Mouse (Mus musculus) c-Kit-positive CD71-negative TER-119-negative erythroid progenitor cells, embryonic 14.5 days (primary cell): ENCODE data around the gene Slc25a42.

Experiments
- DNase-seq: peaks from one replicate; pipeline ENCODE4 v3.0.0-alpha.2; 2013; ENCODE audit warnings: low read depth

Slc25a42 gene

DNA sequence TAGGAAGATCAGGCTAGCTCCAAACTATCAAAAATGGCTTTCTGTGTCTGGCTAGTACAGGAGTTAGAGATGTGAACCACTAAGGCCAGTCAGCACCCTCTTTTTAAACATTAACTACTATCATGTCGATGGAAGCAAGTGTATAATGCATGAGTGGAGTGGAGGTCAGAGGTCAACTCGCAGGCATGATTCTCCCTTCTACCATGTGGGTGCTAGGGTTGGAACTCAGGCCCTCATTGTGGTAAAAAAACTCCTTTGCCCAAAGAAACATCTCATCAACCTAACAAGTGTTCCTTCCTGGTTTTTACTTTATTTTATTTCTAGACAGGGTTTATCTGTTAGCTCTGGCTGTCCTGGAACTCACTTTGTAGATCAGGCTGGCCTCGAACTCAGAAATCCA lies 41.4 kb downstream of the Slc25a42 start:
- no peak for DNase-seq

DNA sequence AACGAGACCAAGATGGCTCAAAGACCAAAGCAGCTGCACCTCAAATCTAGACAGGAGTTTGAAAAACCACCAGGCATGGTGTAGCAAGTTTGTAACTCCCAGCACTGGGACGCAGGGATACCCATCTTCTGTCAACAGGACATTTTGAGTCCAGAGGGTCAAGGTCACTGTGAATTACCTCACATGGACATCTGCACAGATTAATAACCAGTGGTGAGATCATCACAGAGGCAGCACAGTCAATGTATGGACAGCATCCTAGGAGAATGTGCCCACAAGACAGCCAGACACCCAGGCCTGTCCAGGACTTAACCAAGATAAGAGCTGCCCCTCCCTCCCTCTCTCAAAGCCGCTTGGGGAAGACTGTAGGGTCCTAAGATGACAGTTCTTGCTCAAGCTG lies 42.0 kb downstream of the Slc25a42 start:
- no peak for DNase-seq

DNA sequence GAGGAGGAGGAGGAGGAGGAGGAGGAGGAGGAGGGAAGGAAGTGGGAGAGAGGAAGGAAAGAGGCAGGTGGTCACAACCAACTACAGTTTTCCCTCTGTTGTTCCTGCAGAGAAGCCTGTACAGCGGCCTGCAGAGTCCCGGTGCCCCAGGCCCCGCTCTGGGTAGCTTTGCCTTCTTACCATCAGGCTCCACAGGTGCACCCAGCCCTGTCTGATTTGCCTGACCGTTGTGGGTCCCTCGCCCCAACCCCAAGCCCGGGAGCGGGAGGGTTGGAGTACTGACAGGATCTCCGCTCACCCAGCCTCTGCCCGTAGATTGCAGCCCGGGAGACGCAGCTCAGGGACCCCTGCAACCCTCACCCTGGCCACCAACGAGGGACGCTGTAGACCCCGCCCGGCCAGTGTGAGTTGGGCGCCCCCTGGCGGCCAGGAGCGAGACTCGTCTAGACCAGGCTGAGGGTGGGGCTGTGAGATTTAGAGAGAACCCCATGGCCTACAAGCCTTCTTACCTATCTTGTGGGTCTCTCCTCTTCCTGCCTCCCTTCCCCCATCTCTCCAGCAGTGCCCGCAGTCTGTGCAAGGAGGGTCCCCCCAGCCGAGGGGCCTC lies 45.5 kb downstream of the Slc25a42 start:
- DNase-seq: peak; percentile 58

DNA sequence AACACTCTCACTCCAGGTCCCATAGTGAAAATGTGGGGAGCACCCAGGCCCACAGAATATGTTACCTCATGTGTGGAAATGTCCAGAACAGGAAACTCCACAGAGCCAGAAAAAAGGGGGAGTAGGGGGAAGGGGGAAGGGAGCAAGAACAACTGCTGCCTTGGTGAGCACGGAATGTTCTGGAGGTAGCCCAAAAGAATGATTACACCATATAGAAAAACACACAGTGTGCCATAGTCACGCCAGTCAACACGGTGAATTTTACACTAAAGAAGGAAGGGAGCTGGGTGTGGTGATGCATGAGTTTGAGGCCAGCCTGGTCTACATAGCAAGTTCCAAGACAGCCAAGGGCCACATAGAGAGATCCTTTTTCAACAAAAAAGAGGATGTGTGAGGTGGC lies 48.8 kb downstream of the Slc25a42 start:
- DNase-seq: no peak

DNA sequence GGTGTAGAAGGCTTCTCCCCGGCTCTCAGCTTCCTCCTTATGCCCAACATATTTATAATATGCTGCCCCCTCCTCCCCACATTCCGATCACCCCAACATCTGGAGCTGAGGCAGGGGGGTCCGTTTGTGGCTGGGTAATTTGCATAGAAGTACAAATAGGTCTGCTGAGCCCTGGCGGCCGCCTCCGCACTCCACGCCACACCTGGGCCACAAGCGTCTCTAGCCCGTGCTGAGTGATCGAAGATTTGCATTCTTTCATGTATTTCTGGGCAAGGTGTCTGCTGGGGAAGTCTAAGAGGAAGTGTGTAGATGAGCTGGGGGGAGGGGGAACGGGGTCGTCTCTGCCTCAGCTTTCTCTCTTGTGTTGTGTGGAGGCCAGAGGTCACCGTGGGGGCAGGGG lies 52.1 kb downstream of the Slc25a42 start:
- DNase-seq: no peak

DNA sequence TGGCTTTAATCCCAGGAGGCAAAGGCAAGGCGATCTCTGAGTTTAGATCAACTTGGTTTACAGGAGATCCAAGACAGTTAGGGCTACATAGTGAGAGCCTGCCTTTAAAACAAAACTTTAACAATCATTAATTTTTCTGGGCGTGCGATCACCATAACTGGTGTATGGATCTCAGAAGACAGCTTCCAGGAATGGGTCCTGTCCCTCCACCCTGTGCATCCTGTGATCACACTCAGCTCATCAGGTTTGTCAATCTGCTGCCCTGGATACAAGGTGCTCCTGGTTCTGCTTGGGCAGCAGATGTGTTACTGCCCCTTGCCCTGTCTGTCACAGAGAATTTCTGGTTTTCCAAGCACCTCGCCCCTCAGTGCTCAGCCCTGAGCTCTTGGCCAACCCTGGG lies 52.9 kb downstream of the Slc25a42 start:
- DNase-seq: no peak

DNA sequence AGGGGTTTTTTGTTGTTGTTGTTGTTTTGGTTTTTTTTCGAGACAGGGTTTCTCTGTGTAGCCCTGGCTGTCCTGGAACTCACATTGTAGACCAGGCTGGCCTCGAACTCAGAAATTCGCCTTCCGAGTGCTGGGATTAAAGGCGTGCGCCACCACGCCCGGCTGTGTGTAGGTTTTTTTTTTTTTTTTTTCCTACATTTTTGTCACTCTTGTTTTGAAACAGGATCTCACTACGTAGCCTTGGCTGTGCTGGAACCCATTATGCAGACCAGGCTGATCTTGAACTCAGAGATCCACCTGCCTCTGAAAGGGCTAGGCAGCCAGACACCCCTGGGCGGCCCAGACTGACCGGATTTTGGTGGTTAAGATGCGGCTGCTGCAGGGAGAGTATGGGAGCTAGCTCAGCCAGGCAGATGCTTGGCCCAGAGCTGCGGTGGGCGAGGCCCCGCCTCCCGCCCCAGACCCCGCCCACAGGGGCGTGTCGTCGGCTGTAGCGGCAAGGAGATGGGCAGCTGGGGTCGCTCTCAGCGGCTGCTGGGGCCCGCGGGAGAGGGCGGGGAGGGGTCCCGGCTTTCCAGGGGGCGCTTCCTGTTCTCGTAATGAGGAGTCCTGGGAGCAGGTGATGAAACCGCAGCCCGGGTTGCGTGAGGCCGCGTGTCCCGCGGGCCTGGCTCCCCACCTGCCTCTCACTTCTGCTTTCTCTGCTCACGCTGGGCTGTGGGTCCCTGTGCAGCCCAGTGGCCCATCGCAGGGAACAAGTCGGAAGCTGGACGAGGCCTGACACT lies 53.8 kb downstream of the Slc25a42 start:
- peak; percentile 40 for DNase-seq

DNA sequence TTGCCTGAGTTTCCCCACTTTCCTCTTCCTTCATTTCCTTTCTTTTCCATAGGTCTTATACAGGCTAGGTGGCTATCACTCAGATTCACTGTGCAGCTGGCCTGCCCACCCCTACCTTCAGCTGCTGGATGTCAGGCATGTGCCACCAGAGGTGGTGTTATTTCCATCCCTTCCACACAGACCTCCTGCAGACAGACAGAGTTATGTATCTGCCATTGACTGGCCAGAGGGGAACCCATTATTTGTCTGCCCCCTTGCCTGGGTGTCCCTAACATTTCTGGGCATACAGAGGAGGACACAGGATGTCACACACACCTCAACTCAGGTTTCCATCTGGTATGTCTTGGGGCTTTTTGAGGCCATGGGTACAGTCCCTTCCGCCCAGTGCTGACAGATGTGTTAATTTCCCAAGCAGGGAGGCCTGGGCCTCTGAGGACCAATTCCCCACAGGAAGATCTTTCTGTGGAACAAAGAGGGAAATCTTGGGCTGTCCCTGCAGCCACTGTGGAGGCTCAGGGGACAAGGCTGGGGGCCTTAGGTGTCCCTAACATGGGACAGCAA lies 54.8 kb downstream of the Slc25a42 start:
- no peak for DNase-seq

DNA sequence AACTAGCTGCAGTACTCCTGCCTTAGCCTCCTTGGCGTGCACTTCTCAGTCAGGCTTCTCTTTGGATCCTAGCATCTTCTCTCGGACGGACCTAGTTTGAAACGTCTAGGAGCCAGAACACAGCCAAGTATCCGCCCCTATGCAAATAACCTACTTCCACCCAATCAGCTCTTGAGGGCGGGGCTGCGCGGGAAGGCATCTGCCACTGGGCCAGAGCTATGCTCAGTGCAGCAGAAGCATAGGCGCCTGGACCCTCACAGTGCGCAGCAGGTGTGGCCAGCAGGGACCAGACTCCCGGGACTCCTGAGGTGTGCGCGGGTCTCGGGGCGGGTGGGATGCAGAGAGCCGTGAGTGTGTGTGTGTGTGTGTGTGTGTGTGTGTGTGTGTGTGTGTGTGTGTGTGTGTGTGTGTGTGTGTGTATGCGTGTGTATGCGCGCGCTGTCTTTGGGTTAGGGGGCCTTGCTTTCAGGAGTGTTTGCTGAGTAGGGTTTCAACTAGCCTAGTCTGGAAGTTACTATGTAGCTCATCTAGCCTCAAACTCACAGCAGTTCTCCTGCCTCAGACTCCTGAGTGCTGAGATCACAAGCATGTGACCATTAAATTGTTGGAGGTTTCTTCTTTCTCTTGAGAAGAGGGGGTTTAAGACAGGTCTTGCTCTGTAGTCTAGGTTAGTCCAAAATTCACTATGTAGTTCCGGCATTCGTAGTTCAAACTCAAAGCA lies 59.4 kb downstream of the Slc25a42 start:
- peak; percentile 77 for DNase-seq

DNA sequence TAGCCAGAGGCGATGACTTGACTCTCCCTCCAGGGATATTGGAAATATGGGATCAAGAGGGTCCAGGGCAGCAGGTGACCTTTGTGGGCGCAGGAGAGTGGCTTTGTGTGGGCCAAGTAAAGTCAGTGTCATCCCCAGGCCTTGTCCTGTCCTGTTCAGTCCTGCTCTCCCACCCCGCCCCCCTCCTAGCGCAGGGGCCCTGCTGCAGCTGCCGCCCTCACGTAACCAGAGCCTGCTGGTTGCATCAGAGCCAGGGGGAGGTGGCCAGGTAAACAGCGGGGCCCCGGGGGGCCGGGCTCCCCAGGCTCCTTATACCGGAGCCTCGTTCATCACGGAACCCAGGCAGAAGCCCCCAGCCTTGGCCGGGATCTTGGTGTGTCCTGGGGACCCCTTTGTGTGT lies 61.9 kb downstream of the Slc25a42 start:
- DNase-seq: no peak

DNA sequence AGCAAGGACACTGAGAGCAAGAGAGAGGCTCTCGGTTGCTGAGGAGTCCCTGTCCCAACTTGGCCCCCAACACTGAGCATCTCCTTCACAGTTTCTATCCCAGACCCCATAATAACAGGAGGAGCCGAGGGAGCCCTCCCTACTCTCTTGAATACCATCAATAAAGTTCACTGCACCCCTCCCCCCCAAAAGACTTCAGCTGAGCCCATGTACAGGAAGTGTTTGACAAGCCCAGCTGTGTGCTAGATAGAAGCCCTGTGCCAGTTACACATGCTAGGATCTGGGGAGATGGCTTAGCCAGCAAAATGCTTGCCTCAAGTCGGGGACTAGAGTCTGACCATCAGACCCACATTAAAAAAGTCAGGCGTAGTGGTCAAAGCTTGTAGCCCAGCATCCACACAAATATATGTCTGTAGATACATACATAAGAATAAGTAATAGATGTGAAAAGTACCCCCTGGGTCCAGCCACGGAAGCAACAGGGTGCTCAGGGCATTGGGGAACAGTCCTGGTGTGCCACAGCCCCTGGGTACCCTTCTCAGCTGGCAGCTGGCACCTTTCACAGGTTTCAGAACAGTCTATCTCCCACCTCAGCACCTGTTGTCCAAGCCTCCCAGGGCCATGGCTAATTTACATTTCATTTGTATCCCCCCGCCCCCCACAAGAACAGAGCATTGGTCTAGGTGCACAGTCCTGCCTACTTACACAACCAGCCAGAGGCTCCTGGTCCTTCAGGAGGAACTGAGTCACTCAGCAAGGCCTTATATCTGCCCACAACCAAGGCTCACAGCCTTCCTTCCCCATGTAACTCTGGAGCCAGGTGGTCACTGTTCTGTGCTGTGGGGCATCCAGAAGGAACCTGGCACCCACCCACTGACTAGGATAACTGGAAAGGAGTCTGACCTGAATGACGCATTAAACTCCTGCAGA lies 64.2 kb downstream of the Slc25a42 start:
- no peak for DNase-seq

DNA sequence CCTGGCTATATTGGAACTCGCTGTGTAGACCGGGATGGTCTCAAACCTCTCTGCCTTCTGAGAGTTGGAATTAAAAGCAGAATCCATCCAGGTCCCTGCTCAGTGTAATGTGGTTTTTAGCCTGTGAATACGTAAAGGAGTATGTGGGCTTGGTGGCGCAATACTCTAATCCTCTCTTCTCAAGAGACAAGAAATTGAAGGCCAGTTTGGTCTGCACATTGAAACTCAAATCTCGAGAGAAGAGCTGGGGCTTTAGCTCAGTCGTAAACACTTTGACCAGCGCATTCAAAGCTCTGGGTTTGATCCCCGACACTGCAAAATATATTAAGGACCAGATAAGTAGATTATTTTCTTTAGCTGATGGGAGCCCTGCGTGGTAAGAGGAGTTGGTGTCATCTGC lies 72.1 kb downstream of the Slc25a42 start:
- no peak for DNase-seq

DNA sequence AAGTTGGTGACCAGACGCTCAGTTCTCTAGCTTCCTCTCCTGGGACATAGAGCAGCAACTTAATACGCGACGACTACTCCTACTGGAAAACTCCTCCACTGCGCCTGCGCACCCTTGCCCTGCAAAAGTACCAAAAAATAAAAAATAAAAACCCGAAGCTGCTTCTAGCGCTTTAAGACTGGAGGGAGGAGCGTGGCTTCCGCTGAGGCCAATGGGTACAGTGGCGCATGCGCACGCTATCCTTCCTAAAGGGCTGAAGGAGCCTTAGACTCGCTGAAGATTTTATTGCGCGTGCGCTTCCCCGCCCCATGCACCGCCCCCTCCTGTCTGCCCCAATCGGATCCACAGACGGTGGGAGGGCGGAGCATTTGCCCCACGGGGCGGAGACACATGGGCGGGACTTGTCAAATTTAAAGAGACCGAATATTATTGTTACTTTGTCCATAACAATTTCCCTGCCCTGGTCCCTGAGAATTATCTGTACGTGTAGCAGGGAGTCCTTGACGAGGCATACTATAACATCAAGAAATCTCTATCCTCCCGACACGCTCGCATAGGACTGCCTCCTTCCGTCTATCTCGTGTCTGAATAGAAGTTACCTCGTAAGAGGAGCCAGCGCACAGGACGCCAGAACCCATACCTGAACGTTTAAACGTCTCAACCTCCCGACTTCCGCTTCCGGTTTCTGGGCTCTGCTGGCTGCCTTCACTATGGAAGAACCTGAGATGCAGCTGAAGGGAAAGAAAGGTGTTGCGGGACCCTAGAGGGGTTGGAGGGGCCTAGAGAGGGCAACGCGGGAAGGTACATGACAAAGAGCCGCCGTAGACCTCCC lies 72.9 kb downstream of the Slc25a42 start, which contains the start of the genes Rfxank, Borcs8 and Mef2b:
Rfxank (minus strand) TSS at position 129 of the 832 bp plus-strand sequence.
Borcs8 (plus strand) TSS at position 474 of the 832 bp plus-strand sequence.
Mef2b (plus strand) TSS at position 686 of the 832 bp plus-strand sequence.
- peak; percentile 99 for DNase-seq

DNA sequence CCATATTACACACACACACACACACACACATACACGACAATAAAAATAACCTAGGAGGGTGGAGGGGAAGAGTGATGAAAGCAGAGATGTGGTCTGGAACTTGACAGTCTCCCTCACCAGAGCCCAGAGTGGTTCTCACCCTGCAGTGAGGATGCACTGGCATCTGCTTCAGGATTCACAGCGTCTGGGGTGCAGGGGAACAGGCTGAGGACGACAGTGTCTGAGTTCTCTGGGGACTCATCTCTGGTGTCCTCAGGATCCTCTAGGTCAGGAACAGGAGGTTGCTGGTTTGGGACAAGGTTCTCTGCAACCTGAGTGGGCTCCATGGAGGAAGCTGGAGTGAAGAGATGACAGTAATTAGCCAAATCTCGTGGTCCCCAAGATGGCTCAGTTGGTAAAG lies 74.2 kb downstream of the Slc25a42 start:
- DNase-seq: no peak

DNA sequence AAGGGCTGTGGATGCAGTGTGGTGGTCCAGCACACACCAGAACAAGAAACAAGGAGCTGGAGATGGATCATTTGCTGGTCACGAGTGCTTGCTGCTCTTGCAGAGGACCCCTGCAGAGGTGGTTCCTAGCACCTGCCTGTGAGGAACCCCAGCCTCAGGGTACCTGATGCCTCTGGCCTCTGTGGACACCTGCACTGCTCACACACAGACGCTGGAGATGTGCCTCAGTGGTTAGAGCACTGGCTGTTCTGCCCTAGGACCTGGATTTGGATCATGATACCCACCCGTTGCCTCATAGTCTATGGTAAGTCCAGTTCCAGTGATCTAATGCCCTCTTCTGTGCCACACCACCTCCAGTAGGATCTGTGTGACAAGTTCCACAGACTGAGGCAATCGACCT lies 75.5 kb downstream of the Slc25a42 start:
- DNase-seq: no peak

DNA sequence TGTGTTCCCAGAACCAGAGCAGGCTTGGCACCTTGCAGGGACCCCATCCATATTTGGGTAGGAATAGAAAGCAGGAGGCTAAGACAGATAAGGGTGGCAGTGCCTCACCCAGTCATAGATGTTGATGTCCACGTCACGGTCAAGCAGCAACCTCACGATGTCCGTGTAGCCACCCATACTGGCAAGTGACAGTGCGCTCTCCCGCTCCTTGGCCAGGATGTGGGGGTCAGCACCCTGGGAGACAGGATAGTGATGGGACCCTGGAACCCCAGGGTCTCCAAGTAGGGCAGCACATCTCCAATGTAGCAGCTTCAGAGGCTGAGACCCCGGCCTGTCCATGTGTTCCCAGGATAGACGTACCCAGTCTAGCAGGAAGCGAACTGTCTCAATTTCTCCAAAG lies 77.2 kb downstream of the Slc25a42 start:
- no peak for DNase-seq
